Mouse (Mus musculus): ENCODE results near the gene Fat3. TPM values are rescaled to one million over a fixed set of nuclear protein-coding genes. Genes with fewer than 3 reads are reported as not detected.

Gene Fat3
- polyA plus RNA-seq, 1 experiment from 2014 or later = 0.77 TPM

GRCm38 (mm10) chr9:16275589-16275988, 225.5 kb downstream of the Fat3 start:
- H3K9me3 ChIP-seq (replicated peaks) = no peaks in the 10 kb centered on the region
- no peaks in the 10 kb centered on the region for H3K27me3 ChIP-seq
- no peak overlapping the region for H3K4me3 ChIP-seq
- H3K27ac ChIP-seq = no peak overlapping the region
- no peaks in the 10 kb centered on the region for H3K36me3 ChIP-seq
- 71% methylated on average over 2 of the region's 2 CpGs for WGBS
- no peak overlapping the region for H3K9ac ChIP-seq
- no peaks in the 10 kb centered on the region for H3K4me1 ChIP-seq (replicated peaks)
- no peak overlapping the region for H3K4me2 ChIP-seq
- ATAC-seq (replicated peaks; ENCODE audit: insufficient number of reproducible peaks, insufficient read depth, low FRiP score, low read depth) = no peak

GRCm38 (mm10) chr9:16274130-16274529, 227.0 kb downstream of the Fat3 start:
- 81% methylated on average over 4 of the region's 4 CpGs for WGBS

GRCm38 (mm10) chr9:16272810-16273209, 228.3 kb downstream of the Fat3 start:
- Histone ChIP-seq H3K36me3 (no peaks in the 10 kb centered on the region), H3K4me3 (no peak overlapping the region), H3K4me1 (replicated peaks) (no peaks in the 10 kb centered on the region), H3K9me3 (replicated peaks) (no peaks in the 10 kb centered on the region), H3K9ac (no peak overlapping the region), H3K27ac (no peak overlapping the region), H3K4me2 (no peak overlapping the region), H3K27me3 (no peaks in the 10 kb centered on the region)
- WGBS = 78% methylated on average over 1 of the region's 1 CpGs
- ATAC-seq (replicated peaks; ENCODE audit: insufficient number of reproducible peaks, insufficient read depth, low FRiP score, low read depth) = no peak

More at GRCm38 (mm10) chr9:16274130-16274529, 227.0 kb downstream of the Fat3 start:
- Histone ChIP-seq H3K9me3 (replicated peaks) (no peaks in the 10 kb centered on the region), H3K36me3 (no peaks in the 10 kb centered on the region), H3K4me1 (replicated peaks) (no peaks in the 10 kb centered on the region), H3K27ac (no peak overlapping the region), H3K4me3 (no peak overlapping the region), H3K27me3 (no peaks in the 10 kb centered on the region), H3K4me2 (no peak overlapping the region), H3K9ac (no peak overlapping the region)
- ATAC-seq (replicated peaks; ENCODE audit: insufficient number of reproducible peaks, insufficient read depth, low FRiP score, low read depth) = no peak

- Histone ChIP-seq H3K9ac (no peak overlapping the region), H3K4me1 (replicated peaks) (no peaks in the 10 kb centered on the region), H3K27ac (no peak overlapping the region), H3K9me3 (replicated peaks) (no peaks in the 10 kb centered on the region), H3K27me3 (no peaks in the 10 kb centered on the region), H3K4me2 (no peak overlapping the region), H3K36me3 (no peaks in the 10 kb centered on the region), H3K4me3 (no peak overlapping the region)
- no peak for ATAC-seq (replicated peaks; ENCODE audit: insufficient number of reproducible peaks, insufficient read depth, low FRiP score, low read depth)
Observed at GRCm38 (mm10) chr9:16270768-16271114, 230.3 kb downstream of the Fat3 start.

GRCm38 (mm10) chr9:16270056-16270767, 230.9 kb downstream of the Fat3 start:
- H3K9ac ChIP-seq = no peak overlapping the region
- no peaks in the 10 kb centered on the region for H3K36me3 ChIP-seq
- ATAC-seq (replicated peaks; ENCODE audit: insufficient number of reproducible peaks, insufficient read depth, low FRiP score, low read depth) = no peak
- 75% methylated on average over 4 of the region's 4 CpGs for whole genome bisulfite sequencing
- no peaks in the 10 kb centered on the region for H3K9me3 ChIP-seq (replicated peaks)
- no peaks in the 10 kb centered on the region for H3K27me3 ChIP-seq
- no peaks in the 10 kb centered on the region for H3K4me1 ChIP-seq (replicated peaks)
- no peak overlapping the region for H3K4me3 ChIP-seq
- no peak overlapping the region for H3K4me2 ChIP-seq
- H3K27ac ChIP-seq = no peak overlapping the region

- H3K9me3 ChIP-seq (replicated peaks) = no peaks in the 10 kb centered on the region
- no peak for ATAC-seq (replicated peaks; ENCODE audit: insufficient number of reproducible peaks, insufficient read depth, low FRiP score, low read depth)
- H3K4me3 ChIP-seq = no peak overlapping the region
- no peaks in the 10 kb centered on the region for H3K4me1 ChIP-seq (replicated peaks)
- no peak overlapping the region for H3K27ac ChIP-seq
- no peaks in the 10 kb centered on the region for H3K36me3 ChIP-seq
- H3K9ac ChIP-seq = no peak overlapping the region
- no peak overlapping the region for H3K4me2 ChIP-seq
- WGBS = 66% methylated on average over 4 of the region's 4 CpGs
- no peaks in the 10 kb centered on the region for H3K27me3 ChIP-seq
Observed at GRCm38 (mm10) chr9:16265519-16265918, 235.6 kb downstream of the Fat3 start.

- no peak overlapping the region for H3K4me2 ChIP-seq
- ATAC-seq (replicated peaks; ENCODE audit: insufficient number of reproducible peaks, insufficient read depth, low FRiP score, low read depth) = no peak
- H3K27ac ChIP-seq = no peak overlapping the region
- 71% methylated on average over 3 of the region's 3 CpGs for WGBS
- H3K36me3 ChIP-seq = no peaks in the 10 kb centered on the region
- H3K9me3 ChIP-seq (replicated peaks) = no peaks in the 10 kb centered on the region
- H3K9ac ChIP-seq = no peak overlapping the region
- H3K27me3 ChIP-seq = no peaks in the 10 kb centered on the region
- H3K4me1 ChIP-seq (replicated peaks) = 0 out of 2 replicates have a peak, but pooled peaks cover 8% of the 10 kb centered on the region
- H3K4me3 ChIP-seq = no peak overlapping the region
Observed at GRCm38 (mm10) chr9:16257241-16257840, 243.7 kb downstream of the Fat3 start.

GRCm38 (mm10) chr9:16256577-16257207, 244.4 kb downstream of the Fat3 start:
- Histone ChIP-seq H3K4me3 (no peak overlapping the region), H3K4me2 (no peak overlapping the region), H3K4me1 (replicated peaks) (0 out of 2 replicates have a peak, but pooled peaks cover 8% of the 10 kb centered on the region), H3K27me3 (no peaks in the 10 kb centered on the region), H3K27ac (no peak overlapping the region), H3K9me3 (replicated peaks) (no peaks in the 10 kb centered on the region), H3K9ac (no peak overlapping the region), H3K36me3 (no peaks in the 10 kb centered on the region)
- 80% methylated on average over 2 of the region's 2 CpGs for WGBS
- no peak for ATAC-seq (replicated peaks; ENCODE audit: insufficient number of reproducible peaks, insufficient read depth, low FRiP score, low read depth)

GRCm38 (mm10) chr9:16246741-16247140, 254.3 kb downstream of the Fat3 start:
- WGBS = 84% methylated on average over 4 of the region's 4 CpGs
- Histone ChIP-seq H3K4me1 (replicated peaks) (no peaks in the 10 kb centered on the region), H3K9me3 (replicated peaks) (no peaks in the 10 kb centered on the region), H3K36me3 (no peaks in the 10 kb centered on the region), H3K27ac (no peak overlapping the region), H3K4me2 (no peak overlapping the region), H3K4me3 (no peak overlapping the region), H3K27me3 (no peaks in the 10 kb centered on the region), H3K9ac (no peak overlapping the region)
- ATAC-seq (replicated peaks; ENCODE audit: insufficient number of reproducible peaks, insufficient read depth, low FRiP score, low read depth) = no peak

GRCm38 (mm10) chr9:16231575-16231974, 269.5 kb downstream of the Fat3 start:
- ATAC-seq (replicated peaks; ENCODE audit: insufficient number of reproducible peaks, insufficient read depth, low FRiP score, low read depth) = no peak
- Histone ChIP-seq H3K36me3 (no peaks in the 10 kb centered on the region), H3K4me3 (no peak overlapping the region), H3K9me3 (replicated peaks) (no peaks in the 10 kb centered on the region), H3K4me2 (no peak overlapping the region), H3K27ac (no peak overlapping the region), H3K27me3 (no peaks in the 10 kb centered on the region), H3K9ac (no peak overlapping the region), H3K4me1 (replicated peaks) (no peaks in the 10 kb centered on the region)
- 70% methylated on average over 4 of the region's 4 CpGs for WGBS

- ATAC-seq (replicated peaks; ENCODE audit: insufficient number of reproducible peaks, insufficient read depth, low FRiP score, low read depth) = no peak
- Histone ChIP-seq H3K4me1 (replicated peaks) (no peaks in the 10 kb centered on the region), H3K27ac (no peak overlapping the region), H3K36me3 (no peaks in the 10 kb centered on the region), H3K9me3 (replicated peaks) (no peaks in the 10 kb centered on the region), H3K9ac (no peak overlapping the region), H3K27me3 (no peaks in the 10 kb centered on the region), H3K4me3 (no peak overlapping the region), H3K4me2 (no peak overlapping the region)
- WGBS = 72% methylated on average over 5 of the region's 5 CpGs
Observed at GRCm38 (mm10) chr9:16228919-16229318, 272.2 kb downstream of the Fat3 start.

GRCm38 (mm10) chr9:16227398-16227797, 273.7 kb downstream of the Fat3 start:
- ATAC-seq (replicated peaks; ENCODE audit: insufficient number of reproducible peaks, insufficient read depth, low FRiP score, low read depth) = no peak
- H3K27me3 ChIP-seq = no peaks in the 10 kb centered on the region

More at GRCm38 (mm10) chr9:16227398-16227797, 273.7 kb downstream of the Fat3 start:
- H3K4me1 ChIP-seq (replicated peaks) = no peaks in the 10 kb centered on the region
- H3K9ac ChIP-seq = no peak overlapping the region
- H3K4me2 ChIP-seq = no peak overlapping the region
- H3K9me3 ChIP-seq (replicated peaks) = no peaks in the 10 kb centered on the region
- no peaks in the 10 kb centered on the region for H3K36me3 ChIP-seq
- H3K27ac ChIP-seq = no peak overlapping the region
- no peak overlapping the region for H3K4me3 ChIP-seq
- WGBS = 54% methylated on average over 2 of the region's 2 CpGs

Measured in heart, embryonic 15.5 days (tissue).